Mouse (Mus musculus) kidney, adult 18-20 months (tissue): Measurements from ENCODE around the gene Ptms.

ENCODE experiments used
- DNase-seq: peaks from one replicate; pipeline ENCODE4 v3.0.0; 2021

The Ptms gene

GRCm38 (mm10) chr6:124919695-124920317, at the start of gene Ptms:
Gene Ptms, minus strand, starts transcription at chr6:124920103.
- DNase-seq: peak; percentile 95

- DNase-seq: peak; percentile 64
These were observed 47.9 kb upstream of the Ptms start for GRCm38 (mm10) chr6:124967766-124968165.

- DNase-seq: no peak
These were observed 46.7 kb upstream of the Ptms start for GRCm38 (mm10) chr6:124966466-124967118.

- DNase-seq: no peak
These were observed 45.8 kb upstream of the Ptms start for GRCm38 (mm10) chr6:124965747-124966146.

GRCm38 (mm10) chr6:124965088-124965719, 45.3 kb upstream of the Ptms start, which contains the start of gene Cops7a:
Gene Cops7a, minus strand, starts transcription at chr6:124965538.
- DNase-seq: peak; percentile 95

- DNase-seq: no peak
These were observed 44.7 kb upstream of the Ptms start for GRCm38 (mm10) chr6:124964638-124965037.

GRCm38 (mm10) chr6:124961021-124961420, 41.1 kb upstream of the Ptms start:
- DNase-seq: no peak

GRCm38 (mm10) chr6:124959960-124960359, 40.1 kb upstream of the Ptms start:
- DNase-seq: no peak

- DNase-seq: no peak
These were observed 38.2 kb upstream of the Ptms start for GRCm38 (mm10) chr6:124958127-124958526.

- no peak for DNase-seq
These were observed 35.3 kb upstream of the Ptms start for GRCm38 (mm10) chr6:124955212-124955611.

GRCm38 (mm10) chr6:124953991-124954715, 34.2 kb upstream of the Ptms start:
- DNase-seq: no peak

GRCm38 (mm10) chr6:124943526-124943925, 23.6 kb upstream of the Ptms start:
- DNase-seq: no peak

- no peak for DNase-seq
These were observed 21.8 kb upstream of the Ptms start for GRCm38 (mm10) chr6:124941679-124942078.

- no peak for DNase-seq
These were observed 18.7 kb upstream of the Ptms start for GRCm38 (mm10) chr6:124938554-124938953.

GRCm38 (mm10) chr6:124937493-124937892, 17.6 kb upstream of the Ptms start:
- DNase-seq: no peak

- DNase-seq: no peak
These were observed 16.8 kb upstream of the Ptms start for GRCm38 (mm10) chr6:124936681-124937080.

GRCm38 (mm10) chr6:124934670-124935069, 14.8 kb upstream of the Ptms start:
- DNase-seq: no peak

GRCm38 (mm10) chr6:124933127-124933526, 13.2 kb upstream of the Ptms start:
- DNase-seq: no peak

GRCm38 (mm10) chr6:124932314-124932695, 12.4 kb upstream of the Ptms start:
- DNase-seq: no peak

GRCm38 (mm10) chr6:124931525-124932313, 11.8 kb upstream of the Ptms start:
- DNase-seq: no peak

GRCm38 (mm10) chr6:124930754-124931524, 11.0 kb upstream of the Ptms start, which contains the start of gene Mlf2:
Gene Mlf2, plus strand, starts transcription at chr6:124931386.
- DNase-seq: peak; percentile 100

GRCm38 (mm10) chr6:124930231-124930630, 10.3 kb upstream of the Ptms start:
- peak; percentile 51 for DNase-seq
